Mouse (Mus musculus): ENCODE measurements around the gene Crlf3.

- TF ChIP-seq CTCF (IDR thresholded peaks at IDR 0.05; ENCODE audit: extremely low read depth, insufficient read depth, insufficient read length, insufficient replicate concordance): no peak
- TF ChIP-seq POLR2A (IDR thresholded peaks at IDR 0.05; ENCODE audit: low read depth, low read length): no peak
These were observed 11.0 kb downstream of the Crlf3 start for GRCm38 (mm10) chr11:80069815-80070214.
